Mouse (Mus musculus) central nervous system, embryonic 11.5 days (tissue): Measurements from ENCODE around the gene Rdh7. TPM values are rescaled to one million over a fixed set of nuclear protein-coding genes. Genes with fewer than 3 reads are reported as not detected.

Source experiments
- polyA plus RNA-seq: library from polyadenylated mRNA; depleted of rRNA; stranded (reverse); fragments of >200 nt; gene quantifications from 2 replicates; pipeline ENCODE4 v1.2.3, GENCODE M21; 2012; rRNA removed

Gene Rdh7
- not detected in 2 replicates for polyA plus RNA-seq

GRCm38 (mm10) chr10:127888605-127889004 lies at the start of gene Rdh7:
Gene Rdh7 (minus strand): TSS chr10:127888817.

GRCm38 (mm10) chr10:127898218-127898617 lies 9.6 kb upstream of the Rdh7 start, which contains the start of gene Sdr9c7:
Gene Sdr9c7 (plus strand): TSS chr10:127898518.

GRCm38 (mm10) chr10:127866232-127866631 lies 22.4 kb downstream of the Rdh7 start, which contains the start of gene Rdh16f2:
Gene Rdh16f2 (plus strand): TSS chr10:127866474.

GRCm38 (mm10) chr10:127849628-127850027 lies 39.0 kb downstream of the Rdh7 start, which contains the start of gene Rdh19:
Gene Rdh19 (plus strand): TSS chr10:127849928.

Other genes starting within 250 kb of the Rdh7 start
- gene Stat6, start 245.8 kb downstream of the Rdh7 start, polyA plus RNA-seq = 8.9 and 12.3 TPM in 2 replicates
- 12.5 and 14.6 TPM in 2 replicates for gene Nemp1, start 221.9 kb downstream of the Rdh7 start, polyA plus RNA-seq
- 16.4 and 26.1 TPM in 2 replicates for gene Nab2, start 220.2 kb downstream of the Rdh7 start, polyA plus RNA-seq
- 2.7 and 4.1 TPM in 2 replicates for gene Myo1a, start 183.6 kb downstream of the Rdh7 start, polyA plus RNA-seq
- gene Tac2, start 164.3 kb downstream of the Rdh7 start, polyA plus RNA-seq = 1.9 and 8.4 TPM in 2 replicates
- 17.2 and 19.3 TPM in 2 replicates for gene Zbtb39, start 149.3 kb downstream of the Rdh7 start, polyA plus RNA-seq
- 0.74 and 1.6 TPM in 2 replicates for gene Gpr182, start 137.1 kb downstream of the Rdh7 start, polyA plus RNA-seq
- 0.06 and 0.11 TPM in 2 replicates for gene Rdh1, start 129.1 kb downstream of the Rdh7 start, polyA plus RNA-seq
- gene Rdh16f1, start 129.0 kb downstream of the Rdh7 start, polyA plus RNA-seq = 0.21 TPM in 1 of 2 replicates, not detected in the other
- gene Rdh9, start 112.4 kb downstream of the Rdh7 start, polyA plus RNA-seq = 0.06 TPM in 1 of 2 replicates, not detected in the other
- gene Rdh16, start 87.7 kb downstream of the Rdh7 start, polyA plus RNA-seq = not detected in 2 replicates
- not detected in 2 replicates for gene Rdh19, start 38.9 kb downstream of the Rdh7 start, polyA plus RNA-seq
- gene Rdh16f2, start 22.3 kb downstream of the Rdh7 start, polyA plus RNA-seq = not detected in 2 replicates
- 0.02 TPM in 1 of 2 replicates, not detected in the other for gene Sdr9c7, start 9.7 kb upstream of the Rdh7 start, polyA plus RNA-seq
- not detected in 2 replicates for gene Hsd17b6, start 118.8 kb upstream of the Rdh7 start, polyA plus RNA-seq
- gene Prim1, start 126.4 kb upstream of the Rdh7 start, polyA plus RNA-seq = 73.8 and 80.4 TPM in 2 replicates
- gene Naca, start 146.8 kb upstream of the Rdh7 start, polyA plus RNA-seq = 619 and 820 TPM in 2 replicates
- gene Ptges3, start 170.1 kb upstream of the Rdh7 start, polyA plus RNA-seq = 129 and 150 TPM in 2 replicates
- 1,057 and 1,253 TPM in 2 replicates for gene Atp5b, start 194.5 kb upstream of the Rdh7 start, polyA plus RNA-seq
- 31.9 and 36.9 TPM in 2 replicates for gene Baz2a, start 202.8 kb upstream of the Rdh7 start, polyA plus RNA-seq